In genomic region chr2:170076941-170077490, GRCm38 (mm10) we compare ENCODE assay signal across 22 mouse cellular contexts.
A peak's percentile ranks its signal among the peaks of the same experiment; 100 is the strongest.
DNase-seq lines count a peak whose midpoint lies in the region; ATAC-seq and TF ChIP-seq lines count a peak whose summit lies in the region.
"Had no signal": no experiment of that assay in that cellular context is flagged by ENCODE, and none has a peak within 500 bp of the region (broad histone marks: within the 10 kb centered on the region; RNA-seq: fewer than 3 reads in every experiment).

No protein-coding gene starts in this region.

- 73% methylated on average over 6 of the region's 6 CpGs for WGBS in heart, postnatal 0 days
- 77% methylated on average over 6 of the region's 6 CpGs for WGBS in heart, embryonic 10.5 days
- WGBS in midbrain, postnatal 0 days: 74% methylated on average over 6 of the region's 6 CpGs
- 81% methylated on average over 6 of the region's 6 CpGs for WGBS in midbrain, embryonic 10.5 days
- 52% methylated on average over 6 of the region's 6 CpGs for WGBS in stomach, postnatal 0 days

- H3K27me3 ChIP-seq in heart, postnatal 0 days (ENCODE audit: control insufficient read depth, insufficient read depth, low read length): no peaks in the 10 kb centered on the region
- no peaks in the 10 kb centered on the region; the same call in 1 of the 2 replicates for H3K27me3 ChIP-seq in heart, embryonic 10.5 days (ENCODE audit: insufficient read depth, poor library complexity, severe bottlenecking)
- H3K27me3 ChIP-seq in midbrain, postnatal 0 days (ENCODE audit: insufficient read depth, low read length): no peaks in the 10 kb centered on the region
- no peaks in the 10 kb centered on the region for H3K27me3 ChIP-seq in midbrain, embryonic 10.5 days (ENCODE audit: low read depth, poor library complexity, severe bottlenecking)
- no peaks in the 10 kb centered on the region for H3K27me3 ChIP-seq in stomach, postnatal 0 days (ENCODE audit: control insufficient read depth, insufficient read depth, low read length)
- H3K27me3 ChIP-seq: embryonic facial prominence, embryonic 13.5 days; heart, embryonic 15.5 days; midbrain, embryonic 12.5 days had no signal

- 0 out of 2 replicates have a peak, but pooled peaks have one; percentile 8 for TF ChIP-seq CTCF in heart, postnatal 0 days (IDR thresholded peaks at IDR 0.05; ENCODE audit: low read depth)
- peak; percentile 67 for TF ChIP-seq CTCF in midbrain, postnatal 0 days (IDR thresholded peaks at IDR 0.05)
- TF ChIP-seq CTCF in stomach, postnatal 0 days (IDR thresholded peaks at IDR 0.05; ENCODE audit: low read depth): peak; percentile 64

- H3K9ac ChIP-seq in heart, postnatal 0 days (replicated peaks; ENCODE audit: low read depth, low read length): no peak overlapping the region
- H3K9ac ChIP-seq in midbrain, postnatal 0 days (replicated peaks; ENCODE audit: low read length, poor library complexity, severe bottlenecking): no peak overlapping the region
- H3K9ac ChIP-seq in stomach, postnatal 0 days (ENCODE audit: low read length): no peak overlapping the region
- H3K9ac ChIP-seq: embryonic facial prominence, embryonic 13.5 days; heart, embryonic 15.5 days; midbrain, embryonic 12.5 days had no signal

- no peak for DNase-seq in heart, postnatal 0 days (ENCODE audit: low spot score)
- DNase-seq in heart, embryonic 10.5 days (ENCODE audit: low spot score): no peak
- peak; percentile 45 for DNase-seq in kidney, postnatal 14 days
- no peak for DNase-seq in kidney, adult 8-10 months
- DNase-seq in midbrain, postnatal 0 days (ENCODE audit: low spot score): peak; percentile 22
- no peak for DNase-seq in midbrain, embryonic 10.5 days (ENCODE audit: low spot score)
- DNase-seq in stomach, postnatal 0 days (ENCODE audit: low spot score): no peak
- no peak for DNase-seq in B cell, adult 2 months
- DNase-seq: adrenal gland, postnatal 10 days; cerebellum, postnatal 10 days; heart, adult 18-20 months; left cerebral cortex, postnatal 4 days; liver; lung, adult 2 months; thymus, adult 18-20 months had no signal

- H3K4me3 ChIP-seq in heart, postnatal 0 days (ENCODE audit: low read depth, low read length): no peak overlapping the region
- H3K4me3 ChIP-seq in heart, embryonic 10.5 days: no peak overlapping the region
- no peak overlapping the region for H3K4me3 ChIP-seq in midbrain, postnatal 0 days (ENCODE audit: low read depth, low read length)
- H3K4me3 ChIP-seq in midbrain, embryonic 10.5 days: no peak overlapping the region
- H3K4me3 ChIP-seq in stomach, postnatal 0 days (ENCODE audit: low read depth, low read length): no peak overlapping the region
- H3K4me3 ChIP-seq: embryonic facial prominence, embryonic 13.5 days; heart, embryonic 15.5 days; midbrain, embryonic 12.5 days had no signal

- H3K4me1 ChIP-seq in heart, postnatal 0 days (ENCODE audit: control insufficient read depth, insufficient read depth): no peaks in the 10 kb centered on the region
- no peaks in the 10 kb centered on the region for H3K4me1 ChIP-seq in heart, embryonic 10.5 days
- no peaks in the 10 kb centered on the region for H3K4me1 ChIP-seq in midbrain, postnatal 0 days (ENCODE audit: insufficient read depth, low read length)
- no peaks in the 10 kb centered on the region for H3K4me1 ChIP-seq in midbrain, embryonic 10.5 days
- no peaks in the 10 kb centered on the region for H3K4me1 ChIP-seq in stomach, postnatal 0 days (replicated peaks; ENCODE audit: control insufficient read depth, insufficient read depth)
- H3K4me1 ChIP-seq: heart, embryonic 15.5 days had no signal

- H3K9me3 ChIP-seq in heart, postnatal 0 days (replicated peaks; ENCODE audit: control insufficient read depth, low read length): no peaks in the 10 kb centered on the region
- no peaks in the 10 kb centered on the region for H3K9me3 ChIP-seq in heart, embryonic 10.5 days
- no peaks in the 10 kb centered on the region for H3K9me3 ChIP-seq in midbrain, postnatal 0 days (ENCODE audit: low read length)
- H3K9me3 ChIP-seq in midbrain, embryonic 10.5 days (replicated peaks): no peaks in the 10 kb centered on the region
- no peaks in the 10 kb centered on the region for H3K9me3 ChIP-seq in stomach, postnatal 0 days (ENCODE audit: control insufficient read depth, low read length)
- H3K9me3 ChIP-seq: embryonic facial prominence, embryonic 13.5 days; heart, embryonic 15.5 days; midbrain, embryonic 12.5 days had no signal

- no peak for ATAC-seq in heart, postnatal 0 days (ENCODE audit: insufficient read depth, low read depth)
- ATAC-seq in midbrain, postnatal 0 days (ENCODE audit: low FRiP score): no peak
- no peak for ATAC-seq in stomach, postnatal 0 days (ENCODE audit: low FRiP score, low TSS enrichment)
- ATAC-seq: activated CD4-positive, CD25-positive, alpha-beta regulatory T cell, adult 4 months; forebrain, embryonic 16.5 days; inflammation-experienced regulatory T-cells, adult 6 months had no signal

- no peak overlapping the region for H3K4me2 ChIP-seq in heart, postnatal 0 days (ENCODE audit: low read depth, low read length)
- H3K4me2 ChIP-seq in midbrain, postnatal 0 days (ENCODE audit: low read depth, low read length, poor library complexity, severe bottlenecking): no peak overlapping the region
- no peak overlapping the region for H3K4me2 ChIP-seq in stomach, postnatal 0 days (replicated peaks; ENCODE audit: low read depth)
- H3K4me2 ChIP-seq: embryonic facial prominence, embryonic 13.5 days; heart, embryonic 15.5 days; midbrain, embryonic 12.5 days had no signal

- no peak for TF ChIP-seq EP300 in heart, postnatal 0 days (IDR thresholded peaks at IDR 0.05; ENCODE audit: low read depth)
- TF ChIP-seq EP300 in stomach, postnatal 0 days (optimal IDR thresholded peaks at IDR 0.05): no peak

- H3K36me3 ChIP-seq in heart, postnatal 0 days (replicated peaks; ENCODE audit: control insufficient read depth, insufficient read depth, low read length): no peaks in the 10 kb centered on the region
- H3K36me3 ChIP-seq in heart, embryonic 10.5 days: no peaks in the 10 kb centered on the region
- H3K36me3 ChIP-seq in midbrain, postnatal 0 days (ENCODE audit: insufficient read depth, low read length): no peaks in the 10 kb centered on the region
- H3K36me3 ChIP-seq in midbrain, embryonic 10.5 days: no peaks in the 10 kb centered on the region
- no peaks in the 10 kb centered on the region for H3K36me3 ChIP-seq in stomach, postnatal 0 days (ENCODE audit: control insufficient read depth, insufficient read depth, low read length)
- H3K36me3 ChIP-seq: embryonic facial prominence, embryonic 13.5 days; heart, embryonic 15.5 days; midbrain, embryonic 12.5 days had no signal

- H3K27ac ChIP-seq in heart, postnatal 0 days (ENCODE audit: low read depth): no peak overlapping the region
- H3K27ac ChIP-seq in heart, embryonic 10.5 days: no peak overlapping the region
- no peak overlapping the region for H3K27ac ChIP-seq in midbrain, postnatal 0 days (ENCODE audit: low read depth, low read length)
- no peak overlapping the region for H3K27ac ChIP-seq in midbrain, embryonic 10.5 days (replicated peaks)
- H3K27ac ChIP-seq in stomach, postnatal 0 days (replicated peaks): no peak overlapping the region
- H3K27ac ChIP-seq: embryonic facial prominence, embryonic 13.5 days; heart, embryonic 15.5 days; macrophage; midbrain, embryonic 12.5 days had no signal

Comparison
In these comparisons a context has a peak if more than half of its experiments do, and no peak if none do; other contexts are left out.
1. DNase-seq: peak in kidney, postnatal 14 days (single experiment) and midbrain, postnatal 0 days (single experiment); none in heart, postnatal 0 days (single experiment), heart, embryonic 10.5 days (single experiment), kidney, adult 8-10 months (0 of 2), midbrain, embryonic 10.5 days (single experiment), stomach, postnatal 0 days (single experiment) and B cell, adult 2 months (0 of 2).
2. CTCF ChIP-seq: peak in every context shown above with its lines; median percentile 67 in midbrain, postnatal 0 days; 64 in stomach, postnatal 0 days; 8 in heart, postnatal 0 days.